Mouse (Mus musculus): Measurements from ENCODE around the gene Vmn1r22.
"Not testable (repeated sequence)": the region's sequence is repeated elsewhere in the genome, so short reads cannot be mapped to it uniquely, and the experiment has no call there.

Gene Vmn1r22

DNA sequence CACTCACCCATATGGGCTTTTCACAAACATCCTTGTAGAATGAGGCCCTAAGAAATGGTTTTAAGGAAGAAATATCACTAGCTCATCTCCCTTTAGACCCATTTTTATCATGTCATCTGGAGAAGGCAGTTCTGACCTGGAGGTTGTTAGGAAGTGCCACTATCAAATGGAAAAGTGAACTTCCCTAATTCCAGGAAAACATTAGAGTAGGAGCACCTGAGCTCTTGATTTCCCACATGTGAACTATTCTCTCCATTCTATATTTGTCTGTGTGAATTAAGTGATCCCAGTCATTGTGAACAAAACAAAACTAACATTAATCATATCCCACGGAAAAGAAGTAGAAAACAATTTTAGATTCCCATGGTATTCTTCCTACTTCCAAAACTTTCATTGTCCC is at the start of gene Vmn1r22:
TSS of gene Vmn1r22 (minus strand) at position 101 of the 400 bp plus-strand sequence.
- no peak for DNase-seq (ENCODE audit: low spot score in 2 of 2)

DNA sequence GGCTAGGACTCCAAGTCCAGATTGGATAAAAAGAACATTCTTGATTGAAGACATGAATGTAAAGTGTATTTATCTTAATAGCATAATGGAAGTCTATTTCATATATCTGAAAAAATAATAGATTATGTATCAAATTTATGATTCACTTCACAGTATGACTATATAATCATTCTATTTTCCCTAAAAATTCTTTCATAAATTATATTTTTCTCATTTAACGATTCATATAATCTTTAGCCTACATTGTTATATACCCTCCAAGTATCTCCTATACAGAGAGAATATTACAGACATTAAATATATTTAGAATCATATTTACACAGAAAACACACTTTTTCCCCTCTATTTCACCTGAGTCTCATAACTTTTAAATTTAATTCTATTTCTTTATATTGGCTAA is 18.9 kb upstream of the Vmn1r22 start, which contains the start of gene Vmn1r23:
TSS of gene Vmn1r23 (minus strand) at position 101 of the 400 bp plus-strand sequence.
- DNase-seq (ENCODE audit: low spot score in 2 of 2), result no peak

DNA sequence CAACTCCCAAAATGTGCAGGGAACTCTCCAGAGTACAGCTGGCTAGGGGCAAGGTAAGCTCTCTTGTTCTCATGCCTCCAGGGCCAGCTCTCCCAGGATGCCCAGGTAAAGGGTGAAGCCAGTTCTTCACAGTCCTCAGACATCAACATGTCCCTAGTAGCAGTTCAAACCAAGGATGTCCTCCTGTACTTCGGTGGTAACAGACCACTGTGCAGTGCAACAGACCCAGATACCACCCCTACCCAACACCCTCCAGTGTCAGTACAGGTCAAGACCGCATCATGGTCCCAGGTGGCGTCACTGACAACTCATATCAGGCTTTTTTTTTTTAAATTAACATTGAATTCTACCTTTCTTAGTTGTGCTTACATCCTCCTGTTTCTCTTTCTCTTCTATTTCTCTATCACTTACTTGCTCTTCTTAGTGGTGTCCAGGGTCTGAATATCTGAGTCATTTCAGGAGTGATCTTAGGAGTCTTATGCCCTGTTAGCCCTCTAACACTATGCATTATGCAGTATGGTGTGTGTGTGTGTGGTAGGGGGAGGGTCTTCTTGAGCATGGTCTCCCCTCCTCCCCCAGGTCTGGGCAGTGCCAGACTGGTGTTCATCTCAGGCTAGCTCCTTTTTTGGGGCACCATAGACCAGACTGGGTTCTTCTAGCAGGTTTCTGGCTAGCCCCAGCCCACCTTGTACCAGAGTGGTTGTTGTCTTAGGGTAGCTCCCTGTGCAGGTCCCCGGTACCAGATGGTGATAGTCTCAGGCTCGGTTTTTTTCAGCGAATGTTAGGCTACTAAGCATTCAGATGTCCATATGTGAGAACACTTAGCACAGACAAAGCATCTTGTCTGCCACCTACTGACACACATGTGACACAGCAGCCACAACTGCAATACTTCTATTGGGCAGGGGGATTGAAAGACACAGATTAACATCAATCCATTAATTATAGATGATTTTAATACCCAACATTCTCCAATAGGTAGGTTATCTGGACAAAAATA is 48.5 kb downstream of the Vmn1r22 start:
- DNase-seq (ENCODE audit: low spot score in 2 of 2), result peak; percentile 33 to 41

DNA sequence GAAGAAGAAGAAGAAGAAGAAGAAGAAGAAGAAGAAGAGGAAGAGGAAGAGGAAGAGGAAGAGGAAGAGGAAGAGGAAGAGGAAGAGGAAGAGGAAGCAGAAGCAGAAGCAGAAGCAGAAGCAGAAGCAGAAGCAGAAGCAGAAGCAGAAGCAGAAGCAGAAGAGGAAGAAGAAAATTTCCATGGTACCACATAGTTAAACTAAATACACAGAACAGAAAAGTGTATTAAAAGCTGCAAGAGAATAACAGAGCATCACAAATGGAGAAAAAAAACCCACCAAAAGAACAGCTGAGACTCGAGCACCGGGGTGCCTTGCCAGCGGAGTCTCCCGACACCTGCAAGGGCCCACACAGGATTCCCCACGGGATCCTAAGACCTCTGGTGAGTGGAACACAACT is 56.7 kb downstream of the Vmn1r22 start:
- not testable (repeated sequence) for DNase-seq (ENCODE audit: low spot score in 2 of 2)

DNA sequence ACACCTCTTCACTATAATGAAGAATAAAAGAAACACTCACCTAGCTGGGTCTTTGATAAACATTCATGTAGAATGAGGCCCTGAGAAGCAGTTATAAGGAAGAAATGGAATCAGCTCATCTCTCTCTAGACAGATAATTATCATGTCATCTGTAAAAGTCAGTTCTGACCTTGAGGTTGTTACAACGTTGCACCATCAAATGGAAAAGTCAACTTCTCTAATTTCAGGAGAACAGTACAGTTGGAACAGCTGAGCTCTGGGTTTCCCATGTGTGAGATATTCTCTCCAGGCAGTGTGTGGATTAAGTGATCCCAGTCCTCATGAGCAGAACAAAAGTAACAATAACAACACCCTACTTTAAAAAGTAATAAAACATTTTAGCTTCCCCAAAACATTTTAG is 57.5 kb downstream of the Vmn1r22 start, which contains the start of gene Vmn1r21:
TSS of gene Vmn1r21 (minus strand) at position 58 of the 400 bp plus-strand sequence.
- no peak for DNase-seq (ENCODE audit: low spot score in 2 of 2)
